Mouse (Mus musculus): Measurements from ENCODE around the gene Mroh3. TPM values are rescaled to one million over a fixed set of nuclear protein-coding genes. Genes with fewer than 3 reads are reported as not detected.

Gene Mroh3
- polyA plus RNA-seq (2015; fragmentation: Nextera tagmentation; extraction: Ambion mirVana), result not detected in 2 replicates

DNA sequence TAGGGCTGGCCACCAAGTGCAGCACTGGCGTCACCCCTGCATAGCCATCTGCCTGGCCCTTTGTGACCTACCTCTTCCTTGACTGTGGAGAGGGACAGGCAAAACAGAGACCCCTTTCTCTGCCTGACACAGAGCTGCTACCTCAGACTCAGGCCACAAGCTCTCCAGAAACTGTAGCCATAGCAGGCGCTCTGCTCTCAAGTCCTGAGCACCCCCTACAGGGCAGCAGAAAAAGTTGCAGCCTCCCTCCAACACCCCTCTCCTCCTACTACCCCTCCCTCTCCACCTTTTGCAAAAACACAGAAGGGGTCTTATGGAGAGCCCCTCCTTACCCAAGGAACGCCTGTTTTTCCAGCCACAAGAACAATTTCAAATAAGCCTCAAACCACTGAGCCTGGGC, at the start of gene Mroh3:
Gene Mroh3 (minus strand): TSS at position 26 of the 400 bp plus-strand sequence.
- Histone ChIP-seq H3K27me3 (no peaks in the 10 kb centered on the region; the same call in 1 of the 2 replicates), H3K9me3 (replicated peaks) (no peaks in the 10 kb centered on the region), H3K4me1 (replicated peaks) (no peaks in the 10 kb centered on the region), H3K36me3 (no peaks in the 10 kb centered on the region), H3K9ac (no peak within 1 kb of the TSS), H3K4me3 (no peak within 1 kb of the TSS), H3K27ac (no peak within 1 kb of the TSS), H3K4me2 (no peak within 1 kb of the TSS)
- no peak for ATAC-seq (replicated peaks; ENCODE audit: insufficient number of reproducible peaks, insufficient read depth, low FRiP score, low read depth)
- 30% methylated on average over 3 of the region's 3 CpGs for WGBS

DNA sequence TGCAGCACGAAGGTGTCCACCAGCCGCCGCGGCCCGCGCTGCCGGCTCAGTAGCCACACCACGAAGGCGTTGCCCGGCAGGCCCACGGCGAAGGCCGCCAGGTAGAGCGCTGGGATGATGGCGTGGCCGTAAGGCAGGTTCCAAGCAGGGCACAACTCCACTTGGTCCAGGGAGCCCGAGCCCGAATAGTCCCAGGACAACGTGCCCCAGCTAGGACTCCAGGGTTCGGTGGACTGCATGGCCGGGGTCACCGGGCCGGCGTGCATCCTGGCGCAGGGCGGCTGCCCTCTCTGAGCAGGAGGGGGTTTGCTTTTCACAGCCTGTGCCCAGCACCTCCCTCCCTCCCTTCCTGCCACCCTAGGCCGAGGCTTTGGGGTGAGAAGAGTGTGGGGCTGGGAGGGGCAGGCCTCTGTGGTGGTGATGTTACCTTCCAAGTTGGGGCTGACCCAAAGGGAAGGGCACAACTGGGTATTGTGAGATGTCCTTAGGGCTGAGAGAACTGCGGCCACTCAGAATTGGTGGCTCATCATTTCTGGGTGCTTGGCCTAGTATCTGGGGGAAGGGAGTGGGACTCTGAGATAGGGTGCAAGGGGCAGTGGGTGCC, 48.1 kb upstream of the Mroh3 start, which contains the start of gene Gpr25:
Gene Gpr25 (minus strand): TSS at position 239 of the 604 bp plus-strand sequence.
- H3K27me3 ChIP-seq, result peaks cover 71% of the 10 kb centered on the region
- H3K9ac ChIP-seq, result peak within 1 kb of the TSS; percentile 58
- H3K4me1 ChIP-seq (replicated peaks), result peaks cover 19% of the 10 kb centered on the region
- no peak within 1 kb of the TSS; the same call in 1 of the 2 replicates for H3K27ac ChIP-seq
- no peak; the same call in 1 of the 2 replicates for ATAC-seq (replicated peaks; ENCODE audit: insufficient number of reproducible peaks, insufficient read depth, low FRiP score, low read depth)
- no peaks in the 10 kb centered on the region for H3K36me3 ChIP-seq
- WGBS, result 9% methylated on average over 28 of the region's 28 CpGs
- H3K4me2 ChIP-seq, result peak within 1 kb of the TSS; percentile 97
- peak within 1 kb of the TSS; percentile 61 for H3K4me3 ChIP-seq
- H3K9me3 ChIP-seq (replicated peaks), result no peaks in the 10 kb centered on the region

DNA sequence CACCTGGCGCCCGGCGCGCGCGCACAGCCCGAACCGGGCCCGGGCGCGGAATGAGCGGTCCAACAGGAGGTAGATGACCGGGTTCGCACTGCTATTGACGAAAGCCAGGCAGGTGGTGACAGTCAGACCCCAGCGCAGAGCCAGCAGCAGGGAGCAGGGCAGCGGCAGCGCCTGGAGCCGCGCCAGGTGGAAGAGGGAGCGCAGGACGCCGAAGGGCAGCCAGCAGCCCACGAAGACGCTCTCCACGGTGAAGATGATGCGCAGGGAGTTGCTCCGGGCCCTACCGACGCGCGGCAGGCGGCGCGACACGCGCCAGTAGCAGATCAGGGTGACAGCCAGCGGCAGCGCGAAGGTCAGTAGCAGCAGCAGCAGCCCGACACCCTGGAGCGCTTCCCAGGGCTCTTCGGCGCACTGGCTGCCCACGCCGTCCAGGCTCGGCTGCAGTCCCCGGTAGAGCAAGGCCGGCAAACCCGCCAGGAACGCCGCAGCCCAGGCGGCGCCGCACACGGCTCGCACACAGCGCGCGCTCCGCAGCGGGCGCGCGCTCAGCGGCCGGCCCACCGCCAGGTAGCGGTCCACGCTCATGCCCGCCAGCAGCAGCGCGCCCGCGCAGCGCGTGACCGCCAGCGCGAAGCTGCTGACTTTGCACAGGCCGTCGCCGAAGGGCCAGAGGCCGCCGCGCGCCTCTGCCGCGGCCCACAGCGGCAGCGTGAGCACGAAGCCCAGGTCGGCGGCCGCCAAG, 47.4 kb upstream of the Mroh3 start:
- peaks cover 73% of the 10 kb centered on the region for H3K27me3 ChIP-seq
- peak overlapping the region; percentile 58 for H3K9ac ChIP-seq
- peaks cover 23% of the 10 kb centered on the region for H3K4me1 ChIP-seq (replicated peaks)
- peak; percentile 55 for ATAC-seq (replicated peaks; ENCODE audit: insufficient number of reproducible peaks, insufficient read depth, low FRiP score, low read depth)
- H3K36me3 ChIP-seq, result no peaks in the 10 kb centered on the region
- peak overlapping the region; percentile 97 for H3K4me2 ChIP-seq
- no peak overlapping the region; the same call in 1 of the 2 replicates for H3K27ac ChIP-seq
- H3K9me3 ChIP-seq (replicated peaks), result no peaks in the 10 kb centered on the region
- under 1% methylated on average over 95 of the region's 95 CpGs for WGBS
- H3K4me3 ChIP-seq, result peak overlapping the region; percentile 61

DNA sequence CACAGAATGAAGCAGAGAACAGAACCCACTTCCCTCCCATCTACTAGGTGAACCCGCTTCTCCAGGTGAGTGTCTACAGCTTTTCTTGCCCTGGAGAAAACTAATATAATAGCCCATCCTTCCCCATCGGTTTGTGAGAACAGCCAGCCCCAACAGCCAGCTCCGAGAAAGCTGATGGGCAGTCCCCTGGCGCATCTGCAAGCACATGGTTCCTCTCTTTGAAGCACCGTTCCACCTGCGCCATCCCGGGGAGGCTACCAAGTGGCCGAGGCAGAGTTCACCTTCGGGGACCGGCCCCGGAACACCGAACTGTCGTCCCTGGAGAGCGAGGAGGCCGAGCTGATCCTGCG, 46.9 kb upstream of the Mroh3 start:
- Histone ChIP-seq H3K9ac (peak overlapping the region; percentile 58), H3K4me3 (peak overlapping the region; percentile 61), H3K27ac (no peak overlapping the region; the same call in 1 of the 2 replicates), H3K4me2 (peak overlapping the region; percentile 97), H3K27me3 (peaks cover 72% of the 10 kb centered on the region), H3K9me3 (replicated peaks) (no peaks in the 10 kb centered on the region), H3K4me1 (replicated peaks) (peaks cover 23% of the 10 kb centered on the region), H3K36me3 (no peaks in the 10 kb centered on the region)
- ATAC-seq (replicated peaks; ENCODE audit: insufficient number of reproducible peaks, insufficient read depth, low FRiP score, low read depth), result 0 out of 2 replicates have a peak, but pooled peaks have one; percentile 18
- 3% methylated on average over 16 of the region's 16 CpGs for WGBS

DNA sequence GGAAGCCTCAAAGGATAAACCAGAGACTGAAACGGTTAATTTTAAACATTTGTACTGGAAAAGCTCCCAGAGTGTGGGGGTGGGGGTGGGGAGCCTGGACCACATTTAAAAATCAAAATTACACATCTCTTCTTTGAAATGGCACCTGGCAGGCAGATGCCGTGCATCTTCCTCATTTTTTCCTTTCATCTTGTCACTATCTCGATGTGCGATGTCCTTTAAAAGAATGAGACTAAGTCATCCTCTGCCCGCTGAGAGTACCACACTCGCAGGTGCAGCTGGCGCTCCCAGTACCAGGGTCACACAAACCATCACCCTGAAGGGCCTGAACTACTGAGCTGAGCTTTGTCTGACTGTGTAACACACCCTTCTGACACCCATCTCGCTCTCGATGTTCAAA, 45.9 kb upstream of the Mroh3 start:
- Histone ChIP-seq H3K9ac (no peak overlapping the region), H3K9me3 (replicated peaks) (no peaks in the 10 kb centered on the region), H3K4me2 (no peak overlapping the region), H3K27me3 (peaks cover 68% of the 10 kb centered on the region), H3K4me1 (replicated peaks) (peaks cover 23% of the 10 kb centered on the region), H3K27ac (no peak overlapping the region), H3K4me3 (no peak overlapping the region), H3K36me3 (no peaks in the 10 kb centered on the region)
- ATAC-seq (replicated peaks; ENCODE audit: insufficient number of reproducible peaks, insufficient read depth, low FRiP score, low read depth), result no peak
- WGBS, result 72% methylated on average over 9 of the region's 9 CpGs

DNA sequence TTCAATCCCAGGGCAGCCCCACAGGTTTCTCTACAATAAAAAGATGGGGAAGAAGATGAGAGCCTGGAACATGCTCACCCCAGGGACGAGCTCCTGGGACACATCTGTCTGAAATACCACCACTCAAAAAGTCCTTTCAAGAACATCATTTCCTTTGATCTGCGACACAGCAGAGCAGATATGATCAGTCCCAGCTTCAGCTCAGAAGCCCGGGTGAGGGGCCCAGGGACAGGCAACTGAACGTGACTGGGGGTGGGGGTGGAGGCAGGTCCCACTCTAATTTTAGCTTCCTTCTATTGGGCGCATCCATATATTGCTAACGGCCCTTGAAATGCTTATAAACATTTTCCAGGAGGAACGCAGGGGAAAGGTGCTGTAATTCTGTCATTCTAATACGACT, 43.0 kb upstream of the Mroh3 start:
- Histone ChIP-seq H3K4me3 (no peak overlapping the region), H3K36me3 (no peaks in the 10 kb centered on the region), H3K9me3 (replicated peaks) (no peaks in the 10 kb centered on the region), H3K4me2 (no peak overlapping the region), H3K9ac (no peak overlapping the region), H3K27ac (no peak overlapping the region), H3K4me1 (replicated peaks) (peaks cover 21% of the 10 kb centered on the region), H3K27me3 (peaks cover 48% of the 10 kb centered on the region)
- 23% methylated on average over 8 of the region's 8 CpGs for WGBS
- no peak for ATAC-seq (replicated peaks; ENCODE audit: insufficient number of reproducible peaks, insufficient read depth, low FRiP score, low read depth)

DNA sequence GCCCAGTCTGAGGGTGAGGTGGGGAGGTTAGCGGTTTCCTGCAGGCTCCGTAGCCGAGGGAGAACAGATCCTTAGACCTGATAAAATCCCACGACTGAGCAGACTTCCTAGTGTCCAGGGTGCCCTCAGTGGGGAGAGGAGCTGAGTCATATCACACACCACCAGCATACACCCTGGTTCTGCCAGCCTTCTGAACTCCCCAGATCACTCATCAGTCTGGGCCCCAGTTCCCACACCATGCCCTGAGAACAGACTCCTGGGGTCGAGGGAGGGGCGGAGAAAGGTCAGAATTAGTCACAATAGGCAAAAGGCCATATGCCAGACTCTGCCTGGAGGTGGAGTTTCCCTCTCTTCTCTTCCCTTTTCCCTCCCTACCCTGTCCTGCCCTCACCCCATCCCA, 42.5 kb upstream of the Mroh3 start:
- Histone ChIP-seq H3K4me3 (no peak overlapping the region), H3K36me3 (no peaks in the 10 kb centered on the region), H3K27ac (no peak overlapping the region), H3K9ac (no peak overlapping the region), H3K4me2 (no peak overlapping the region), H3K4me1 (replicated peaks) (peaks cover 16% of the 10 kb centered on the region), H3K9me3 (replicated peaks) (no peaks in the 10 kb centered on the region), H3K27me3 (peaks cover 43% of the 10 kb centered on the region)
- ATAC-seq (replicated peaks; ENCODE audit: insufficient number of reproducible peaks, insufficient read depth, low FRiP score, low read depth), result no peak
- WGBS, result 31% methylated on average over 6 of the region's 6 CpGs

DNA sequence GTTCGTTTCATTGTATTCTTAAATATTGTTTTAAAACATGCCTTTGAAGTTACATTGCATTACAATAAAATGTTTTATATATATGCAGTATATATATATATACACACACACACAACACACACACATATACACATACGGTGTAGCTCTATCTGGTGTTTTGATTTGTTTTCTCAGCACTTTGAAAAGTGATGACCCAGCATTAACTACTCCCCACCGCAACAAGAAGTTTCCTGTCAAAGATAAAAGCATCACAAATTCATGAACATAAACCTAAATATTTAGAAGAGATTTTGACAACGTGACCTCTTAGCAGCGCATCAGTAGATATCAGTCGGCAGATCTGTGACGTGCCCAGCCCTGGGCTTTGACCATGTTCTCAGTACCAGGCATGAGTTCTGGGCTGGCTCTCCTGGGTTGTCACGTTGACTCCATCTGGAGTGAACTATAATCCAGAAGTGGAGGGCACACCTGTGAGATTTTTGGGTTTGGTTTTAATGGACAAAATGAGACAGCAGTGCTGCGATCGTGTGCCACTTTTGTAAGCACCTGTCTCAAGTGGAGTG, 42.0 kb upstream of the Mroh3 start:
- Histone ChIP-seq H3K4me1 (replicated peaks) (peaks cover 10% of the 10 kb centered on the region), H3K4me2 (no peak overlapping the region), H3K4me3 (no peak overlapping the region), H3K9me3 (replicated peaks) (no peaks in the 10 kb centered on the region), H3K27ac (no peak overlapping the region), H3K9ac (no peak overlapping the region), H3K36me3 (no peaks in the 10 kb centered on the region), H3K27me3 (peaks cover 37% of the 10 kb centered on the region)
- no peak for ATAC-seq (replicated peaks; ENCODE audit: insufficient number of reproducible peaks, insufficient read depth, low FRiP score, low read depth)
- WGBS, result 77% methylated on average over 10 of the region's 10 CpGs

DNA sequence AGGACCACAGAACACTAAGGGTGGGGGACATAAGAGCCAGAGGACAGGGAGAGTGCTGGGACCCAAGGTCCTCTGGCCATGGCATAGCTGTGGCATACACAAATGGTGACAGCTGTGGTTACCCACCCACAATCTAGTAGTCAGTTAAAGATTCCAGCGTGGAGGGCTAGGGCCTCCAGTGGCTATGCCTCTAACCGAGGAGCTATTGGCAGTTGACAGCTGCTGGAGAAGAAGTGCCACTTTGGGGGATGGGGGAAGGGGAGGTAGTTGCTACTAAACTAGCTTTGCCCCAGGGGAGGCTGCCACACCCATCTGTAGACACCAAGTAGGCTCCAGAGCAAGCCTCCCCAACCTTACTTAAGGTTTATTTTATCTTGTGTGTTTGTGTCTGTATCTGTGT, 40.8 kb upstream of the Mroh3 start:
- no peak overlapping the region; the same call in 1 of the 2 replicates for H3K27ac ChIP-seq
- no peak overlapping the region for H3K4me3 ChIP-seq
- H3K4me2 ChIP-seq, result no peak overlapping the region
- 15% methylated on average over 2 of the region's 2 CpGs for WGBS
- H3K27me3 ChIP-seq, result peaks cover 27% of the 10 kb centered on the region
- H3K9ac ChIP-seq, result no peak overlapping the region
- no peaks in the 10 kb centered on the region for H3K36me3 ChIP-seq
- ATAC-seq (replicated peaks; ENCODE audit: insufficient number of reproducible peaks, insufficient read depth, low FRiP score, low read depth), result no peak
- 0 out of 2 replicates have a peak, but pooled peaks cover 7% of the 10 kb centered on the region for H3K4me1 ChIP-seq (replicated peaks)
- no peaks in the 10 kb centered on the region for H3K9me3 ChIP-seq (replicated peaks)

DNA sequence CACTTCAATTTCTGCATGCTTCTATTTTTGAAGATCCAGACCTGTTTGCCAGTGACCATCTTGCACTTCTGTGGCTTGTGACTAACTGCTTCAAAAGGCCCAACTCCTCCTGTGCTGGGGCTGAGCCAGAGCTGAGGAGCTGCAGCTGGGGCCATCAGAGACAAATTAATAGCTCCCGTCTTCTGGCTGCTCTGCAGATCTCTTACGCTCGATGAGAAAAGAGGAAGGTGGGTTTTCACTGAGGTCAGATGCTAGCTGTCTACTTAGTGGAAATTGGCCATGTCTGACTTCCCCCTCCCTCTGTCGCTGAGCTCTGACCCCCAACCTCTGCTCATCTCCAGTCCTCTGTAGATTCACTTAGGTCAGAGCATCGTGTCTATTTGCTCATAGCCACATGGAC, 37.0 kb upstream of the Mroh3 start:
- Histone ChIP-seq H3K9ac (no peak overlapping the region), H3K36me3 (no peaks in the 10 kb centered on the region), H3K4me3 (no peak overlapping the region), H3K27me3 (no peaks in the 10 kb centered on the region), H3K4me2 (no peak overlapping the region), H3K27ac (no peak overlapping the region), H3K9me3 (replicated peaks) (no peaks in the 10 kb centered on the region), H3K4me1 (replicated peaks) (no peaks in the 10 kb centered on the region)
- no peak for ATAC-seq (replicated peaks; ENCODE audit: insufficient number of reproducible peaks, insufficient read depth, low FRiP score, low read depth)
- WGBS, result 56% methylated on average over 5 of the region's 5 CpGs

DNA sequence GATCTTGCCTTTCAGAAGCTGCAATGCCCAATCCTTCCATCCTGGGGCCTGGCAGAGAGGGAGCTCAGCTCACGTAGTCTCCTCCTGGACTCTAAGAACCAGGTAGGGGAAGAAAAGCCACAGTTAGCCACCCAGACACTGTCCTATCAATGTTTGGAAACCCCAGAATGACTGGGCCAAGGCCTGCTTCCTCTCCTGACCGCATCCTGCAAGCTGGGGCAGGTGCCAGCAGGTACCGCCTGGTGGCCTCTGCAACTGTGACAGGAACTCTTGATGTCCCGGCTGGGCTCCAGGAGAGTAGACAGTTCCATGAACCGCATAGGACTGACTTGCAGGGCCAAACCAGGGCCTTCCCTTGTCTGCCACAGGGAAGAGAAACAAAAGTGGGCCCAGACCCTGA, 34.8 kb upstream of the Mroh3 start:
- no peaks in the 10 kb centered on the region for H3K9me3 ChIP-seq (replicated peaks)
- 82% methylated on average over 5 of the region's 5 CpGs for WGBS
- H3K27me3 ChIP-seq, result no peaks in the 10 kb centered on the region
- no peak overlapping the region for H3K9ac ChIP-seq
- H3K4me2 ChIP-seq, result no peak overlapping the region
- no peak overlapping the region for H3K4me3 ChIP-seq
- H3K36me3 ChIP-seq, result no peaks in the 10 kb centered on the region
- no peaks in the 10 kb centered on the region for H3K4me1 ChIP-seq (replicated peaks)
- ATAC-seq (replicated peaks; ENCODE audit: insufficient number of reproducible peaks, insufficient read depth, low FRiP score, low read depth), result no peak
- no peak overlapping the region for H3K27ac ChIP-seq
